Mouse (Mus musculus): Measurements from ENCODE around the gene Myo15b.
"Not testable (repeated sequence)": the region's sequence is repeated elsewhere in the genome, so short reads cannot be mapped to it uniquely, and the experiment has no call there.

The Myo15b gene

DNA sequence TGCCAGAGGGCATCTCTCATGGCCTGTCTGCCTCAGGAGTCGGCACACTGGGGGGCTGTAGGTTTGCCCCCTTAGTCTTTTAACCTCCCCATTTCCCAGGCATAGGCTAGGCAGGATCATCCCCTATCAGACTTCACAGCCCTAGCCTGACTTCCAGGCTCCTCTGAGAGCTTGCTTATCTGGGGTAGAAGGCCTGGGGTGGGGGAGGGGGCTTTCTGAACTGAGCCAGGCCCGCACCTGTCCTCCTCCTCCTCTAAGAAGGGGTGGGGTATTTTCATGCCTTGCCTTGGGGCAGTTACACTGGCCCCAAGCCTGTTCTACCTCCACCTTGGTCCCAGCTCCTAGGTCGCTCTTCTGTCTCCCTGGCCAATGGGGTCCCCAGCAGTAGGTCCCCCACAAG lies 26.7 kb upstream of the Myo15b start:
- no peak for DNase-seq (ENCODE audit: low spot score)

DNA sequence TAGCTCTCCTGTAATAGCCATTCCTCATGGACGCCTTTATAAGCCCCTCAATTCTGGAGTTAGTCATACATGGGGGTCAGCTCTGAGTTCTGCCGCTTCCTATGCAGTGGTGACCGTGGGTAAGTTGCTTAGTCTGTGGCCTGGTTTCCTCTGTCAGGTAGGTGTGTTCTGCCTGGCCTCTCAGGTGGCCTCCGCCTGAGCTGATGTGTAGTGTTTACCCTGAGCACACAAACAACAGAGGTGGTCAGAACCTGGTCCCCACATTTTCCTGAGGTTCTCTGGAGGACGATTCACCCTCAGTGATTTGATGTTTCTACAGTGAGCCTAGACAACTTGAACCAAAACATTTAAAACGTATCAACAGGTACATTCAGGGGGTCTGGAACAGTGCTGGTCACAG lies 26.1 kb upstream of the Myo15b start:
- DNase-seq (ENCODE audit: low spot score), result no peak

DNA sequence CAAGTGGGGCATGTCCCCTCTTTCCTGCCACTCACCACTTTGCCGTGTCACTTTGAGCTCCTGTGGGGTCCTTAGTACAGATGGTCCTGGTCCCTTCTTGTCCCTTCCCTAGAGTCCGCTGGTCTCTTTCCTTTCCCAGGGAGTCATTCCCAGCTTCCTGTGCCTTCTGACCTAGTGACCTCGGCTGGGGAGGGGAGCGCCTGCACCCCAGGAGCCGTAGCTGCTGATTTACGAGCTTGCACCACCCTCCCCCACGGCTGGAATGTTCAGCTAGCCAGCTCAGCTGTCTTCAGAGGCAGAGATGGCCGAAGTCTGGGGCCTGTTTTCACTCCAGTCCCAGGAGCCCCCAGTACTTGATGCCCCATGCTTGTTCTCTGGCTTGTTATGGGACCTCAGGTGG lies 25.7 kb upstream of the Myo15b start:
- peak; percentile 18 for DNase-seq (ENCODE audit: low spot score)

DNA sequence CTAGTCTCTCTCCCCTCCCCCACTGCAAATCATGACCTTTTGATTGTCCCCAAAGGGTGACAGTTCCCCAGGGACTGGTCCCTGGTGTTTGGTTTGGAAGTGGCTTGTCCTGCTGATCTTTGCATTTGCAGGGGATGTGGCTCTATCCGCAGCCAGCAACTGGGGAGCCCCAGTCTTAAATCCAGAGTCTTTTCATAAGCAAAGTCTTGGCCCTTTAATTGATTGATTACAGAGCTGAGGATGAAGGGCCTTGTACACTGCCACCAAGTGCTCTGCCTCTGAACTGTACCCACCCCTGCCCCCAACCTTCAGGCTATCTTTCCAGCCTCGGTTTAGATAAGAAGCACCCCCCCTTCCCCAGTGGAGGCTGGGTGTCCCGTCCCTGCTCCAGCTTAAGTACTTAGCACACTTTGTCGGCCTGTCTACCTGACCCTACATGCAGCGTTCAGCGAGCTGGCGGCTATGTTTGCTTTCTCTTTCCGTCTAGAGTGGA lies 25.1 kb upstream of the Myo15b start:
- peak; percentile 35 for DNase-seq (ENCODE audit: low spot score)

DNA sequence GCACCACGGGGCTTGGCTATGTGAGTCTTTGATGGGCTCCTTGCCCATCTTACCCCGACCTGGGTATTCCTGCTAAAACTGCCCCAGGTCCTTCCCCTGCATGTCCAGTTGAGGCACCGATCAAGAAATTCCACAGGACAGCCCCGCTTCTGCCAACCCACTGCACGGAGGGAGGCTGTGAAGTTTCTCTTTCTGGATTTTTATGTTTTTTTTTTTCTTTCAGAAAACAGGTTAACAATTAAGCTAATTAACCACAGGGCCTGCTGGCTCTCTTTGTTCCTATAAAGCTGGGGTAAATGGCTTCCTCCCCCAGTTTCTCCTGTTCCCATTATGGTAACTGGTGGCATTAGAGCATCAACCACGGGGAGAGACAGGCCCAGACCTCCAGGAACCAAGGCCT lies 24.2 kb upstream of the Myo15b start:
- no peak for DNase-seq (ENCODE audit: low spot score)

DNA sequence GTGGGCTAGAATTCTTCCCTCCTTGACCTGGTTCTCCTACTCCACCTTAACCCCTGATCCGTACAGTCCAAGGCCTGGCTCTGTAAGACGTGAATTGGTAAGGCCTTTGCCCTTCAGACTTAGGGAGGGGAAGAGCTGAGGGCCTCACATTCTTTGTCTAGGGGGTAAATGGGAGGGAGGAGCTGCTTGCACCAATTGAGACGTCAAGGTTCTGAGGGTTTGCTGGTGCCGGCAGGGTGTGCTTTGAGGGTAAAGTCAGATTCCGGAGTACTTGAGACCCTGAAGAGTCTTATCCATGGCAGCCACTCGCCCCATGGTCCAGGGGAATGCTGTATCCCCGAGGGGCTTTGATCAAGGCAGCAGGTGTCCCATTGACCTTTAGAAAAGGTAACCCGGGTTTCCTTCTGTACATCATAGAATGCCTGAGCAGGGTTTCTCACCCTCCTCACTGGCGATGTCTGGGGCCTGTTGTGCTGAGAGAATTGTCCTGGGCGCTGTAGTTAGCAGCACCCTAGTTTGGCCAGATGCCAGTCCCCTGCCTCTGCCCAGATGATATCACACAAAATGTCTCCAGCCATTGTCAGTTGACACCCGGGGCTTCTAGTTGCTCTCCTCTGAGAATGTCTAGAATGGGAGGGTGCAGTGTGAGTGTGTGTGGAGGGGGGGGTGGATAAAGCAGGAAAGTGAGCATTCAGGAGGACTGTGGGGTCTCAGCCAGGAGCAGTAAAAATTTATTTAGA lies 21.4 kb upstream of the Myo15b start:
- no peak for DNase-seq (ENCODE audit: low spot score)

DNA sequence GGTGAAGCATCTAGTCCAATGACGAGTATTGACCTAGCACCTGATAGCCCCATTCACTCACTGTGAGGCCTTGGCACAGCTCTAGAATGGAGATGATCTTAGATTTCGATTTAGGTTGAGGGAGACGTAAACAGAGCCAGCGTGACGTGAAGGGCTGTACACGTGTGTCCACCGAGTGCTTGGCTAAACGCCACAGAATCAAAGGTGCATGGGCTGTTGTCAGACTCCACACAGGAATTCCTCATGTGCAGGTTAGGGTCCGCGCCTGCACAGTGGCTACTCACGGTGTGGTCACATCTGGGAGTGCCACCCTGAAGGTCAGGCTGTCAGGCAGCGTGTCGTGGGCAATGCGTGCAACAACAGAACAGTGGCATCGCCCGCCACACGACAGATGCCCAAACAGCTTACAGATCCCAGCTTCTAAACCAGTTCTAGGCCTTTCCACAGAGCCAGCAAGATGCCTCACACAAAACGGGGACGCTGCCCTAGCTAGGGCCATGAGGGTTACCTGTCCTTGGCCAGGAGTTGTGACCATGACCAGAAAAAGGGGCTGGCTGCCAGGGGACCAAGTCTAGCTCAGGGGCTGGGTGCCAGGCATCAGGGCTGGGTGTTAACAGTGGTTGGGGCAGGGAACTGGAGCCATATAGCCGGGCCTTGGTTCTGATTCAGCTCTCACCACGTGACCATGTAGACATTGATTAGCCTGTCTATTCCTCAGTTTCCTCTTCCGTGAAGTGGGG lies 20.4 kb upstream of the Myo15b start:
- DNase-seq (ENCODE audit: low spot score), result no peak

DNA sequence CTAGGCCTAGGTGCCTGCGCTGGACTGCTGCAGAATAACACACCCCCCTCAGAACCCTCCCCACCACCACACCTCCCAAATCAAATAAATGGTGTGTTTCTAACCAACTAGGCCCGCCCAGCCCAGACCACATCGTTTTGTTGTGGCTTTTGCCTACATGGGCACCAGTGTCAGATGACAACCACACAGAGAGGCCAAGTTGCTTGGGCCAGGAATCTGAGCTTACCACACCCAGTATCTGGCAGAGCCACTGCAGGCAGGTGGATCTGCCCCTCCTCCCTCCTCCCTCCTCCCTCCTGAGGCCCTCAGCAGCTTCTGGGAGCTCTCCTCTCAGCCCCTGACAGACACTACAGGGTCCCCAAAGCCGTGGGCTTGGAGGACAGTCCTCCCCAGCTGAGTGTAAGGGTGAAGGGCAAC lies 19.3 kb upstream of the Myo15b start:
- DNase-seq (ENCODE audit: low spot score), result no peak

DNA sequence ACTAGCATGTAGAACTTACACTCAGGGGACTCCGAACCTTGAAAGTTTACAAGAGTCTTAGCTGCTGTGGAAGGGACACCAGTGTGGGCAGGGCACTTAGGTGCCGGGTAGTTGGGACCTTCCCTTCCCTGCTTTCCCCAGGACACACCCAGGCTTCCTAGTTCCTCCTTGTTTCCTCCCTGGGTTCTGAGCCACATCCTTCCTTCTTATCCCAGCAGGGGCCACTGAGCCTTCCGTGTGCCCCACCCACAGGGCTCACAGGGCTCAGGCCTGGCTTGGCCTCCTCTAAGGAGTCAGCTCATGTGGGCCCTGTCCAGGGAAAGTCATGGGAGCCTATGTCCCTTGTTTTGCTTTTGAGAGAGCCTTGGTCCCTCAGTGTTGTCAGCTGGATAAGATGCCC lies 18.5 kb upstream of the Myo15b start:
- no peak for DNase-seq (ENCODE audit: low spot score)

DNA sequence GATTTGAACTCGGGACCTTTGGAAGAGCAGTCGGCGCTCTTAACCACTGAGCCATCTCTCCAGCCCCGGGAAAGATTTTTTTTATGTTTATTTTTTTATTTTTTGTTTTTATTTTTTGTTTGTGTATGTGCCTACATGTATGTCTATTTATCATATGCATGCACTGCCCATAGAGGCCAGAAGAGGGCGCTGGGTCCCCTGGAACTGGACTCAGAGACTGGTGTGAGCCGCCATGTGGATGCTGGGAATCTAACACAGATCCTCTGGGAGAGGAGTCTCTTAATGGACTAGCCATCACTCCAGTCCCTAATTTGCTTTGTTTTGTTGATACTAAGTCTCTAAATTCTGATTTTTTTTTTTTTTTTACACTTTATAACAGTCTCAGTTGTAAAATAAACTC lies 17.2 kb upstream of the Myo15b start:
- no peak for DNase-seq (ENCODE audit: low spot score)

DNA sequence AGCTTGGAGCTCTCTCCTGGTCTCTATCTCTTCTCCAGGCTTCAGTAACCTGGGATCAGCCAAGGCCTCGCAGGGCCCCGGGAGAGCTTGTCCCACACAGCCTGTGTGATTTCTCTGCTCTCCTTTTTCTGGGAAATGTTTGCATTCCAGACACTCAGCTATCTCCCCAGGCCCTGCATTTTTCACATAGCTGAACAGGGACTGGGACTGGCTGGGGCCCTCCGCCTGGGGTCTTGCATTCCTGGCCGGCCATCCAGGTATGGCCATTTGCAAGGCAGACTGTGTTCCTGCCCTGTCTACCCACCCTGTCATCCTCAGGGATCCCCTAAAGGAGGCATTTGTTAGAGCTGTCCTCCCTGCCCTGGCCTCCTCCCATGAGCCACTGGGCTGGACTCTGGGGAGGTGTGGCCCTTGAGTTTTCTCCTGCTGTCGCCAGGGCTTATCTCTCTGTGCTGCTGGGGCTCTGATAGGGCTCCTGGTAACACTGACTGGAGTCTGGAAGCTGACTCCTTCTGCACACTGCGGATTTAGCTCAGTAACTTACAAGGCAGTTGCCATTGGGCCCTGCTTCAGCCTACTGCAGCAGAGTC lies 16.1 kb upstream of the Myo15b start:
- DNase-seq (ENCODE audit: low spot score), result no peak

DNA sequence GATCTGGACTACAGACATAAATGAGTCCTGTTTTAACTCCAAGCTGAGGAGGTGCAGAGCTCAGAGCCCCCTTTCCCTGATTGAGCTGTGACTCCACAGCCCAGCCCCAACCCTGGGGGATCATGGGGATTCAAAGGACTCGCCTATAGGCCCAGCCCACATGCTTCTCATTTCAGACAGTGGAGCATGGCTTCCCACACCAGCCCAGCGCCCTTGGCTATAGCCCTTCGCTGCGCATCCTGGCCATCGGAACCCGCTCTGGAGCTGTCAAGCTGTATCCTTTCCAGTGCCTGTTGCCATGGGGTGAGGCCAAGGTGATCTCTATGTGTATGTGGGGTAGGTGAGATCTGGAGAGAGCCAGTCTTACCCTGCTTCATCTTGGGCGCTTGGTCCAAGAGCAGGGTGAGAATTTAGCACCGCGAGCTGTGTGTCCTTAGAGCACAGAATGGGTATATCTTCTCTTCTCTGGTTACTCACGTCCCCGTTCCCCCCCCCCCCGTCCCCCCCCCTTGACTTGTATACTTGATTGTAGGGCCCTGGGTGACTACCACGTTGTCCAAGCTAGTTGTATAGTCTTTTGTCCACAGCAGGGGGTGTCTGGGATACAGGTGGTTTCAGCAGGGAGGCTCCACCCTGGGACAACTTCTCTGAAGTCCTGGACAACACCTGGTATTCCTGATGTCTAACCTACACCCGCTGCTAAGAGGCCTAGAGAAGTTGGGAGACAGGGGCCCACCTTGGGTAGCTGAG lies 14.9 kb upstream of the Myo15b start:
- DNase-seq (ENCODE audit: low spot score), result no peak

DNA sequence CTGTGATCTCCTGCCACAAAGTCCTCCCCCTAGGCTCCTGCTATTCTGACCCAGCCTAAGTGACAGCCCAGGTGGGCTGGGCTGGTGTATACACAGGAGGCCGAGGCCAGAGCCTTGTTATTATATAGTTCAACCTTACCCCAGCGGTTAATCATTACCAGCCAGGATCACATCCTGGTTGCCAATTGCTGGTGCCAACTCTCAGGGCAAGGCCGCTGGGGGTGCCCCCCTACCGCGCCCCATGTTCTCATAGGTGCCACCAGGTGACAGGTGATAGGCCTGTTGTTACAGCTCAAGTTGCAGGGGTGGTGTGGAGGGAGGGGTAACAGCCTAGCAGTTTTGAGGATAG lies 14.3 kb upstream of the Myo15b start:
- no peak for DNase-seq (ENCODE audit: low spot score)

DNA sequence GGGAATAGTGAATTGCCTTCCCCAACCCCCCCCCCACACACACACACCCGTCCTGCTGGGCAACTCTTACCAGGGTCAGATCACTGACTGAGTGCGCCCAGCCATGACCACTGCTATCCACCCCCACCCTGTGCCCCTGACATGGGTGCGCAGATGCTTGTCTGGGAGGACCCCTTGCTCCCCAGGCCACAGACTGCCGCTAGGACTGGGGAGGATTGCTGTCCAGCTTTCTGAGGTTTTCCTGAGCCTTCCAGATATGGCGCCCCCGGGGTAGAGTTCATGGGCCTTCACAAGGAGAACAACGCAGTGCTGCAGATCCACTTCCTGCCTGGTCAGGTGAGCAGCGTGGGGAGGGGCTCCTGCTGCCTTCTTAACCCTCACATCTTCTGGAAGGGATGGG lies 14.0 kb upstream of the Myo15b start:
- no peak for DNase-seq (ENCODE audit: low spot score)

DNA sequence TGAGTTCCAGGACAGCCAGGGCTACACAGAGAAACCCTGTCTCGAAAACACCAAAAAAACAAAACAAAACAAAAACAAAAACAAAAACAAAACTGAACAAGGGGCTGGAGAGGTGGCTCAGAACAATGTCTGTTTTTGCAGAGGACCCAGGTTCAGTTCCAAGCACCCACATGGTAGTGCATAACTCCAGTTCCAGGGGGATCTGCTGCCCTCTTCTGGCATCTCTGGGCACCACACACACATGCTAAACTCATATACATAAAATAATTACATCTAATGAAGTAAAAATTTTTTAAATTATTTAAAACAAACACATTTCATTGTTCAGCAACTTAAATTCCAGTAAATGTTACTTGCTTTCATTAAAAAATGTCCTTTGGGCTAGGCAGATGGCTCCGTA lies 12.4 kb upstream of the Myo15b start:
- no peak for DNase-seq (ENCODE audit: low spot score)

DNA sequence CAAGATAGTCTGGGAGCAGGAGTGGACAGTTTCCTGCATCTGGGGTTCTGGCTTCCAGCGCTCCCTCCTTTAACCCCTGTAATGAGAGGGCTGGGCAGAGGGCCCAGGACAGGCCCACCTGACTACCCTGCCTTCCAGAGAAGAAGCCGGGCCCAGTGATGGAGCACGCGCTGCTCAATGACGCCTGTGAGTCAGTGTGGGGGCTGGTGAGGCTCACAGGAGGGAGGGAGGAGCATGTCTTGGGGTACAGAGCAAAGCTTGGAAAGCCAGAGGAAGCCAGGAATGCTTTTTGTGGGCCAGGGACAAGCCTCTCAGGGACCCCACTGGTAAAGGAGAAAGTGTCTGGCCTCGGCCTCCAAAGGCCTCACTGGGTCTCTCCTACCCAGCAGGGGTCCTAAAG lies 3.5 kb upstream of the Myo15b start:
- DNase-seq (ENCODE audit: low spot score), result no peak

DNA sequence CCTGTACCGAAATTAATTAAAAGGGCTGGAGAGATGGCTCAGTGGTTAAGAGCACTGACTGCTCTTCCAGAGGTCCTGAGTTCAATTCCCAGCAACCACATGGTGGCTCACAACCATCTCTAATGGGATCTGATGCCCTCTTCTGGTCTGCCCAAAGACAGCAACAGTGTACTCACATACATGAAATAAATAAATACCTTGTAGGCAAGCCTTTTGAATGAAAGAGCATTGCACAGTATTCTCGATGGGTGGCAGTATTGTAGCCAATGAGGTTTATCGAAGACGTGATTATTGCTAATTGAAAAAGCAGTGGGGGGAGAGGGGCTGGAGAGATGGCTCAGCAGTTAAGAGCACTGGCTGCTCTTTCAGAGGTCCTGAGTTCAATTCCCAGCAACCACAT lies 1.1 kb upstream of the Myo15b start:
- DNase-seq (ENCODE audit: low spot score), result not testable (repeated sequence)

DNA sequence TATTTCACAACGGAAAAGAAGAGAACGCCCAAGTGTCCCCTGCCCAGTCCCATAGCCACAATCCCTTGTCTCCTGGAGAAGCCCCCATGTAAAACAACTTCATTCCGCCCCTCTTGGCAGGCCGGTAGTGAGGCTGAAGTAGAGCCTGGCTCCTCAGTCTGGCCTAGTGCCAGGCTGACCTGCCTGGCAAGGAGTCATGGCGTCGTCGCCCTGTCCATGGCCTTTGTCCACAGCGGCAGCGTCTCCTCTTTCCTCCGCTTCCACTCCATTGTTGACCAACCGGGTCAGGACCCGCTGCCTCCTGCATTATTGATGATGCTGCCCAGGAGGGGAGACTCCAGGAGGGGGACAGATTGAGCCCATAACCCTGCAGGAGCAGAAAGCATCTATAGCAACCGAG lies 270 bp upstream of the Myo15b start:
- DNase-seq (ENCODE audit: low spot score), result no peak

DNA sequence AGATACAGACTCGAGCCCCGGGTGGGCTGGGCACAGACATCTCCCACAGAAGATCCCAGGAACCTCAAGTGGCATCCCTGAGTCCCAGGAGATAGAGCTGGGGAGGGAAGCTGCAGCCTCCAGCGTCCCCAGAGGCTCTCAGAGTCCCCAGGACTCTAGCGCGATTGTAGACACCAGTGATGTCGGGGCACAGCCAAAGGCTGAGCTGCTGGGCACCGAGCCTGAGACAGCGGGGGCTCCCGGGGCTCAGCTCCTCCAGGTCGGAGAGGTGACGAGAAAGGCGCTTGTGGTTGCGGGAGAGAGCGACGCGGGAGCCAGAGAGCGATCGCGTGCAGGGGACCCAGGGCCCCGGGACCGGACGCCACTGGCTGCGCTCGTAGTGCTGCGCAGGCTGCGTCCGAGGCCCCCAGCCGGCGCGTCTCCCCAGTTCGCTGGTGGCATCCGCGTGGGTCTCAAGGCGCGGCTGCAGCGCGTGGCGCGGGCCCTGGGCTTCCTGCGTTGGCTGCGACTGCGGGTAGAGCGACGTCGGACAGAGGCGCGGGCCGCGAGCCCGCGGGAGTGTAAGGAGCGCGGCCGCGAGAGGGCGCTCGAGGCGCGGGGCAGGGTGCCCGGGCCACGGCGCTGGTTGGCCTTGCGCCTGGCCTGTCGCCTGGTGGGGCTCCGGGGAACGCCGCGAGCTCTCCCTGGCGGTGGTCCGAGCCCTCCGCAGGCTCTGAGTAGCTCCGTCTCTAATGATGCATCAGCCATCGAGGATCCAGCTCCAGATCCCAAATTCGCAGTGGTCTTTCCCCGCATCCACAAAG lies 1.1 kb downstream of the Myo15b start:
- peak; percentile 92 for DNase-seq (ENCODE audit: low spot score)

DNA sequence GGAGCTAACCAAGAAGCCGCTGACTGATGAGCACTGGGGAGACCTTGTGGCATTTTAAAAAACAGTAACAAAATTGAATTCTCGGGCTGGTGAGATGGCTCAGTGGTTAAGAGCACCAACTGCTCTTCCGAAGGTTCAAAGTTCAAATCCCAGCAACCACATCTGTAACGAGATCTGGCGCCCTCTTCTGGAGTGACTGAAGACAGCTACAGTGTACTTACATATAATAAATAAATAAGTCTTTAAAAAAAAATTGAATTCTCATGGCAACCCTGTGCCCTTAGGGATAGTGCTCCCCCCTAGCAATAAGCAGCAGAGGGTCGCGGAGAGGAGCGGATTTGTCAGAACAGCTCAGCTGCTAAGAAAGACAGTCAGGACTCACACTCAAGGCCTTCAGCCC lies 5.7 kb downstream of the Myo15b start:
- no peak for DNase-seq (ENCODE audit: low spot score)

DNA sequence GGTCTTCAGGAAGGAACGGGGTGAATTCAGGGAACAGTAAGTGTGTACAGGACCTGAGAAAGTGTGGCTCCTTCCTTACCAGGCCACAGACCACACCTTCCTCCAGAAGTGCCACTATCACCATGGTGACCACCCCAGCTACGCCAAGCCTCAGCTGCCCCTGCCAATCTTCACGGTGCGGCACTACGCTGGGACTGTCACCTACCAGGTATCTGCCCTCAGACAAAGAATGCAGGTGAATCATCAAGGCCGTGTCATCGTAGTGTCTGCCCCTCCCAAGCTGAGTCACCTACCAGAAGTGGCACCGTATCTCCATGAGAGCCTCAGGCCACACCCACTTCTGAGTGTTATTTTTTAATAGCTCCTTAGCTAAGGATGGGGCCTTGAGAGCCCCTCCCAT lies 11.2 kb downstream of the Myo15b start:
- DNase-seq (ENCODE audit: low spot score), result no peak

DNA sequence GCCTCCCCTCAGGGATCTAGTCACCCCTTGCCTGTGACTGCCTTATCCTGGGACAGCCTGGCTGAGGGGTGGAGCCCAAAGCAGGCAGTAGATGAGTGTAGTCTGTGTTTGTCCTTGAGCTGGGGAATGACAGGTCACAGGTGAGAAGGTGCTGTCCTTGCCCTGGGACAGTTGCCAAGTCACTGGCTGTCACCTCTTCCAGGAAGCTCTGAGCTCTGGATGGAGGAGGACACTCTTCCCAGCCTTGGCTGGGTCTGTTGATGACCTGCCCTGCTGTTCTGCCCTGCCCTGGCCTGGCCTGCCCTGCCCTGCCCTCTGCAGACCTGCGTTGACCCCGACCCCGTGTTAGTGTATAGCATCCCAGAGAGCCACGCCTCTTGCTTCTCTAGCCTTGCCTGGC lies 14.2 kb downstream of the Myo15b start:
- no peak for DNase-seq (ENCODE audit: low spot score)
